Mouse (Mus musculus): ENCODE results near the gene BC035947. TPM values are rescaled to one million over a fixed set of nuclear protein-coding genes. Genes with fewer than 3 reads are reported as not detected.
A peak's percentile ranks its signal among the peaks of the same experiment; 100 is the strongest.

BC035947 gene
- polyA plus RNA-seq, 1 experiment from 2014 or later: 0.06 TPM

DNA sequence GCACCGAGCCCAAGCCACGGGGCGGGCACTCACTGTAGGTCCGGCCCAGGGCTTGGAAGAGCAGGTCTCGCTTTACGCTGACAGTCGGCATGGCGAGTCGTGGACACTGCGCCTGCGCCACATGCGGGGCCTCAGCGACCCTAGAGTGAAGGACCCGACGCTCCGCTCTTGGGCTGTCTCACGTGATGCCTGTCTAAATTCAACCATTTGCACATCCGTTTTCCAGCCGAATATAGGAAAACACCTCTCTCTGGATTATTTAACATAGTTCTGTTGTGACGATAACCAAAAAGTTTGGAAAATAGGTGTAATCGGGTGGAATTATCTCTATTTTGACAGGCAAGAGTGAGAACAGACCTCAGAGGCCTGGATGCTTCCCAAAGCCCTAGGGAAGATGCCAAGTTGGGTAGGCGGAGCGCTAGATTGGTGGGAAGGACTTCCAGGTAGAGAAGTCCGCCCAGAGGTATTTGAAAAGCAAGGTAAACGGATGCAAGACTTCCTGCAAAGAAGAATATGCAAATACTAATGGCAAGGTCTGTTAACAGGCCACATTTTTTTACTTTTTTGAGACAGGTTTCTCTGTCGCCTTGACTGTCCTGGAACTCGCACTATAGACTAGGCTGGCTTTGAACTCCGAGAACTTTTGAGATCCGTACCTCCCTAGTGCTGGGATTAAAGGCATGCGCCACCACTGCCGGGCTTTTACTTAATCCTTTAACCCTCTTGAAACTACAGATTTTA lies 23.0 kb downstream of the BC035947 start, which contains the start of gene Farsb:
Gene Farsb, minus strand, starts transcription at position 146 of the 741 bp plus-strand sequence.
- peak within 1 kb of the TSS; percentile 77 for H3K4me2 ChIP-seq
- ATAC-seq (ENCODE audit: borderline replicate concordance, extremely low read depth, low FRiP score, low TSS enrichment): peak; percentile 98
- H3K36me3 ChIP-seq: no peaks in the 10 kb centered on the region
- no peaks in the 10 kb centered on the region for H3K9me3 ChIP-seq
- H3K4me1 ChIP-seq: peaks cover 23% of the 10 kb centered on the region
- peak within 1 kb of the TSS; percentile 99 for H3K4me3 ChIP-seq
- H3K27ac ChIP-seq: peak within 1 kb of the TSS; percentile 69
- under 1% methylated on average over 31 of the region's 31 CpGs for WGBS
- H3K27me3 ChIP-seq: no peaks in the 10 kb centered on the region
- H3K9ac ChIP-seq: peak within 1 kb of the TSS; percentile 96

DNA sequence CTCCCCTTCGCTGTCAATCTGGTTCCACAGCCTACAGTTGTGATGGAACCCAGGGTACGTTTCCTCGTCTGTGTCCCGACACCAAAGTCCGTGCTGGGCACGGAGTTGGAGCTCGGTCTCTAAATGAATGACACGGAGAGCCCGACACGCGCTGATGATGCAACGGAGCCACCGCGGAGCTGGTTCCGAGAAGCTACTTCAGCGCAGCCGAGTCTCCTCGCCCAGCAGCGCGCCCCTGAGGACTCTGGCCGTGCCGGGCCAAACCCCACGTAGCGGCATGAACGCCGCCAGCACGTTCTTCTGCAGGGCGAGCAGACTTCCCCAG lies 23.6 kb downstream of the BC035947 start:
- 0% methylated on average over 28 of the region's 28 CpGs for WGBS
- peak overlapping the region; percentile 77 for H3K4me2 ChIP-seq
- H3K4me1 ChIP-seq: peaks cover 23% of the 10 kb centered on the region
- peak overlapping the region; percentile 99 for H3K4me3 ChIP-seq
- no peaks in the 10 kb centered on the region for H3K27me3 ChIP-seq
- ATAC-seq (ENCODE audit: borderline replicate concordance, extremely low read depth, low FRiP score, low TSS enrichment): no peak
- peak overlapping the region; percentile 96 for H3K9ac ChIP-seq
- no peaks in the 10 kb centered on the region for H3K9me3 ChIP-seq
- H3K27ac ChIP-seq: peak overlapping the region; percentile 69
- no peaks in the 10 kb centered on the region for H3K36me3 ChIP-seq

DNA sequence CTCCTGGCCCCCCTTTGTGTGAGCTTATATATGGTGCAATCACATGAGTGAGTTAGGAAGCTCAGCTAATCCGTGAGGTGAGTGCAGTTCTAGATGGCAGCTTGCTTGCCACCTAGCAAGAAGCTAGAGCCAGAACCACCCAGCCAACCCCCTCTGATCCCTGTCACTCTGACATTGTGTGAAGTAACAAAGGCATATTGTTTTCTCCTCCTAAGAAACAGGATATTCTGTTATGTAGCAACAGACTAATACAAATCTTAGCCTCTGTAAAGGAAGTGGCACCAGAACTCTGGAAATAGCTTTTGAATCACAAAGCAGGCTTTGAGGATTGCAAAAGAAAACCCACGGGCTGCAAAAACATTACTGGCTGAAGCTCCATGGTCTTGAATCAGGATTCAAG lies 27.6 kb downstream of the BC035947 start:
- H3K27me3 ChIP-seq: no peaks in the 10 kb centered on the region
- H3K4me1 ChIP-seq: peaks cover 17% of the 10 kb centered on the region
- ATAC-seq (ENCODE audit: borderline replicate concordance, extremely low read depth, low FRiP score, low TSS enrichment): no peak
- no peak overlapping the region for H3K4me2 ChIP-seq
- H3K9me3 ChIP-seq: no peaks in the 10 kb centered on the region
- WGBS: 62% methylated on average over 2 of the region's 2 CpGs
- no peak overlapping the region for H3K27ac ChIP-seq
- no peak overlapping the region for H3K4me3 ChIP-seq
- peaks cover 15% of the 10 kb centered on the region for H3K36me3 ChIP-seq
- no peak overlapping the region for H3K9ac ChIP-seq

- 88% methylated on average over 3 of the region's 3 CpGs for WGBS
- no peak for ATAC-seq (ENCODE audit: borderline replicate concordance, extremely low read depth, low FRiP score, low TSS enrichment)
Observed at GRCm38 (mm10) chr1:78483430-78483829, 28.5 kb downstream of the BC035947 start.

GRCm38 (mm10) chr1:78472441-78472840 lies 39.5 kb downstream of the BC035947 start:
- Histone ChIP-seq H3K4me3 (no peak overlapping the region), H3K27me3 (no peaks in the 10 kb centered on the region), H3K4me2 (no peak overlapping the region), H3K36me3 (peaks cover 63% of the 10 kb centered on the region), H3K4me1 (no peaks in the 10 kb centered on the region), H3K9me3 (no peaks in the 10 kb centered on the region), H3K27ac (no peak overlapping the region), H3K9ac (no peak overlapping the region)
- no peak for ATAC-seq (ENCODE audit: borderline replicate concordance, extremely low read depth, low FRiP score, low TSS enrichment)
- 85% methylated on average over 5 of the region's 5 CpGs for WGBS

More at GRCm38 (mm10) chr1:78483430-78483829, 28.5 kb downstream of the BC035947 start:
- Histone ChIP-seq H3K27me3 (no peaks in the 10 kb centered on the region), H3K27ac (no peak overlapping the region), H3K9ac (no peak overlapping the region), H3K4me1 (peaks cover 17% of the 10 kb centered on the region), H3K36me3 (peaks cover 19% of the 10 kb centered on the region), H3K9me3 (no peaks in the 10 kb centered on the region), H3K4me2 (no peak overlapping the region), H3K4me3 (no peak overlapping the region)

DNA sequence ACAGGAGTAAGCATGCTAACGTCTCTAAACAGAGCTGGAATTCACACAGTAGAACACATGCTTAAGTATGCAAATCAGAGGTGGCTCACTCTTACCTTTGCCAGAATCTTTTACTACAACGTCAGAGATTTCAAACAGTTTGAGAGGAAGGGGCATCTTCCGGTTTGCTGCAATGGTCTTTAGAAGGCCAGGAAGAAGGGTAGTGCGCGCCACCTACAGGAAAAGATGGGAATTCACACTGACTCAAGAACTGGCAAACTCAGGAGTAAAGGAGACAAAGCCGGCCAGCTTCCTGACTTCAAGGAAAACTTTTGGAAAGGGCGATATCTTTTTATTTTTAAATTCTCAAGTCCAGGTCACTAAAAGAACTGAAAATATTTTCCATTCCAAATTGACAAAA lies 57.3 kb downstream of the BC035947 start:
- no peak overlapping the region for H3K27ac ChIP-seq
- H3K9ac ChIP-seq: no peak overlapping the region
- H3K4me1 ChIP-seq: no peaks in the 10 kb centered on the region
- peaks cover 57% of the 10 kb centered on the region for H3K36me3 ChIP-seq
- ATAC-seq (ENCODE audit: borderline replicate concordance, extremely low read depth, low FRiP score, low TSS enrichment): no peak
- 35% methylated on average over 7 of the region's 7 CpGs for WGBS
- no peaks in the 10 kb centered on the region for H3K27me3 ChIP-seq
- no peaks in the 10 kb centered on the region for H3K9me3 ChIP-seq
- H3K4me3 ChIP-seq: no peak overlapping the region
- no peak overlapping the region for H3K4me2 ChIP-seq

DNA sequence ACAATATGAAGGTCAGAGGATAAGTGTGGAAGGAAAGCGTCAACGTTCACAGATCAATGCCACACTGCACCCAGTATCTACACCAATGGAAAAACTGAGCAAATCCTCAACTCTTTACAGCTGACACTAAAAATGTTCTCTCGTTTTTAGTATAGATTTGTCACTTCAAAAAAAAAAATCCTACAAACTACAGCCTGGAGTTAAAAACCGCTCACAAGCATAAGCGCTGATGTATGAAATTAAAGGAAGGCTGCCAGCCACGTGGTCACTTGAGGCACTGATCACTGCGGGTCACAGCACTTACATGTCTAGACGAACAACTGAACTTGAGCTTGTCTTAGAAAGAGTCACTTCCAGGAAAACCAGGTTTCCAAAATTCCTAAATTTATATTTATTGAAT lies 58.1 kb downstream of the BC035947 start:
- Histone ChIP-seq H3K4me3 (no peak overlapping the region), H3K27me3 (no peaks in the 10 kb centered on the region), H3K9me3 (no peaks in the 10 kb centered on the region), H3K36me3 (peaks cover 54% of the 10 kb centered on the region), H3K4me1 (no peaks in the 10 kb centered on the region), H3K9ac (no peak overlapping the region), H3K27ac (no peak overlapping the region), H3K4me2 (no peak overlapping the region)
- no peak for ATAC-seq (ENCODE audit: borderline replicate concordance, extremely low read depth, low FRiP score, low TSS enrichment)
- WGBS: 88% methylated on average over 8 of the region's 8 CpGs

- H3K27me3 ChIP-seq: no peaks in the 10 kb centered on the region
- peaks cover 47% of the 10 kb centered on the region for H3K36me3 ChIP-seq
- H3K9me3 ChIP-seq: no peaks in the 10 kb centered on the region
- no peak overlapping the region for H3K27ac ChIP-seq
- H3K4me1 ChIP-seq: no peaks in the 10 kb centered on the region
- no peak overlapping the region for H3K4me2 ChIP-seq
- 89% methylated on average over 6 of the region's 6 CpGs for WGBS
- H3K9ac ChIP-seq: no peak overlapping the region
- no peak overlapping the region for H3K4me3 ChIP-seq
- no peak for ATAC-seq (ENCODE audit: borderline replicate concordance, extremely low read depth, low FRiP score, low TSS enrichment)
Observed at GRCm38 (mm10) chr1:78452544-78452943, 59.4 kb downstream of the BC035947 start.

- 79% methylated on average over 12 of the region's 12 CpGs for WGBS
- H3K27me3 ChIP-seq: no peaks in the 10 kb centered on the region
- no peak overlapping the region for H3K4me3 ChIP-seq
- no peak for ATAC-seq (ENCODE audit: borderline replicate concordance, extremely low read depth, low FRiP score, low TSS enrichment)
- no peak overlapping the region for H3K9ac ChIP-seq
- no peak overlapping the region for H3K4me2 ChIP-seq
- no peak overlapping the region for H3K27ac ChIP-seq
- H3K36me3 ChIP-seq: peaks cover 47% of the 10 kb centered on the region
- no peaks in the 10 kb centered on the region for H3K9me3 ChIP-seq
- no peaks in the 10 kb centered on the region for H3K4me1 ChIP-seq
Observed at GRCm38 (mm10) chr1:78451070-78451854, 60.7 kb downstream of the BC035947 start.

DNA sequence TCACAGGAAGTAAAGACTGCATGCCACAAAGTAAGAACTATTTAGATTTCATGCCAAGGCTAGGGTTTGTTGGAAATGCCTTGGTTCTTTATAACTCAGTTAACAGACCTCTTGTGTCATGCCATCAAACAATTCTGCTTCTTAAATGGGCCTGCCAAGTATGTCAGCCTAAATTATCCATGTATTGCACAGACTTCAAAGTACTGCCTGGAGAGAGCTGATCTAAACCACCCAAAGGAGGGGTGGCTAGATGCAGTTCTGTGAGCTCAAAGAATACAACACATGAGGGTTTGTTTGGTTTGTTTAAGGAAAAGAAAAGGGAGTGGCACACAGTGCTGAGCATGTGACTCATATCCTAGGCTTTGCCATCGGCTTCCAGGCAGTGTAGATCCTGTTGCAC lies 63.9 kb downstream of the BC035947 start:
- H3K36me3 ChIP-seq: peaks cover 50% of the 10 kb centered on the region
- no peak for ATAC-seq (ENCODE audit: borderline replicate concordance, extremely low read depth, low FRiP score, low TSS enrichment)
- 65% methylated on average over 1 of the region's 1 CpGs for WGBS
- H3K9me3 ChIP-seq: no peaks in the 10 kb centered on the region
- H3K27me3 ChIP-seq: no peaks in the 10 kb centered on the region
- no peak overlapping the region for H3K4me3 ChIP-seq
- no peak overlapping the region for H3K4me2 ChIP-seq
- no peak overlapping the region for H3K27ac ChIP-seq
- no peak overlapping the region for H3K9ac ChIP-seq
- no peaks in the 10 kb centered on the region for H3K4me1 ChIP-seq

Measured in lung, embryonic 15.5 days (tissue).